Mouse (Mus musculus) forebrain, embryonic 11.5 days (tissue): ENCODE results near the gene Purb. TPM values are rescaled to one million over a fixed set of nuclear protein-coding genes. Genes with fewer than 3 reads are reported as not detected.

Experiments
- ATAC-seq: fragments of 200-750 bp; cut with Nextera tagmentation; replicated peaks from 2 replicates; pipeline ENCODE4 v1.8.0; 2017; ENCODE audit warnings: moderate TSS enrichment; ENCODE audit not compliant: low FRiP score
- DNase-seq: peaks from one replicate; pipeline ENCODE4 v3.0.0-alpha.2; 2017; ENCODE audit warnings: low spot score
- H3K27ac ChIP-seq: fragments of 300-500 bp; sonication (generic); 2 replicates; pipeline ENCODE4 v1.5.1; 2014; ENCODE audit warnings: low read depth, low read length
- H3K27me3 ChIP-seq: fragments of 300-500 bp; sonication (generic); 2 replicates; pipeline ENCODE4 v1.6.1; 2014; ENCODE audit warnings: mild to moderate bottlenecking, low read length, mixed read lengths; ENCODE audit not compliant: control insufficient read depth, insufficient read depth
- H3K36me3 ChIP-seq: fragments of 300-500 bp; sonication (generic); 2 replicates; pipeline ENCODE4 v1.6.1; 2014; ENCODE audit warnings: mild to moderate bottlenecking, low read length, moderate library complexity, mixed read lengths; ENCODE audit not compliant: control insufficient read depth, insufficient read depth
- H3K4me1 ChIP-seq: fragments of 300-500 bp; sonication (generic); replicated peaks from 2 replicates; pipeline ENCODE4 v1.6.1; 2014; ENCODE audit warnings: low read length, mixed read lengths; ENCODE audit not compliant: control insufficient read depth, insufficient read depth
- H3K4me2 ChIP-seq: fragments of 300-500 bp; sonication (generic); 2 replicates; pipeline ENCODE4 v1.6.1; 2014; ENCODE audit warnings: low read depth, mild to moderate bottlenecking, low read length, moderate library complexity, mixed read lengths; ENCODE audit not compliant: severe bottlenecking
- H3K4me3 ChIP-seq: fragments of 300-500 bp; sonication (generic); 2 replicates; pipeline ENCODE4 v1.5.1; 2014; ENCODE audit warnings: low read depth, low read length
- H3K9ac ChIP-seq: fragments of 300-500 bp; sonication (generic); 2 replicates; pipeline ENCODE4 v1.6.1; 2014; ENCODE audit warnings: low read length
- H3K9me3 ChIP-seq: fragments of 300-500 bp; sonication (generic); 2 replicates; pipeline ENCODE4 v1.6.1; 2016; ENCODE audit warnings: low read length, mixed read lengths; ENCODE audit not compliant: control insufficient read depth
- WGBS: fragments of 180-500 bp; shearing (Covaris S2); extraction: QIAGEN DNeasy Blood & Tissue Kit; methylation state at CpG from one replicate; pipeline ENCODE4 v1.1.7; 2014; 5-methylcytosine and 5-hydroxymethylcytosine counted together
- polyA plus RNA-seq: library from polyadenylated mRNA; unstranded; fragments of >200 nt; fragmentation: Nextera tagmentation; extraction: Ambion mirVana; gene quantifications from 2 replicates; pipeline ENCODE4 v1.2.1, GENCODE M21; 2014

The Purb gene
- 14.0 and 15.0 TPM in 2 replicates for polyA plus RNA-seq

DNA sequence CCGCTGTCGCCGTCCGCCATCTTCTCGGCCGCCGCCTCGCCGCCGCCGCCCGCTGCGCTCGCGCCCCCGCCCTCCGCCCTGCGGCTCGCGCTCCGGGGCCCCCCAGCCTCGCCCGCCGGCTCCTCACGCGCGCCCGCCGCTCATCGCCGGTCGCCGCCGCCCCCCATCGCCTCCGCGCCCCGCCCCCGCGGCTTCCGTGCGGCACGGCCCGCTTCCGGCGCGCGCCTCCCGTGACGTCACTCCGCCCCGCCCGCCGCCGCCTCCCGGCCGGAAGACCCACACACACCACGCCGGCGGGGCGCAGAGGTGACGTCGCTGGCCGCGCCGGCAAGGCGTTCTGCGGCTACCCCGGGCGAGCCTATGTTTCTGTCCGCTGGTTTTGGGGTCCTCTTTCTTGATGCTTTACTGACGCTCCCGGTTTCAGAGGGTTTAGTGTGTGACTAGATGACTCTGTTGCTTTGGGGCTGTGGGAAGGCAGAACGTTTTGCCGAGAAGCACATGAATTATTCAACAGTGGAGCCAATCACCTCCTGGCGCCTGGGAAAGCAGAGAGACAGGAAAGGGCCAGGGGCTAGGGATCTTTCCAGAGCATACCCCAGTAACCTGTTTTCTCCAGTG is at the start of gene Purb:
Purb (minus strand) TSS at position 51 of the 618 bp plus-strand sequence.
- no peaks in the 10 kb centered on the region for H3K9me3 ChIP-seq
- peak within 1 kb of the TSS; percentile 96 for H3K4me3 ChIP-seq
- H3K4me2 ChIP-seq, result peak within 1 kb of the TSS; percentile 80
- peak within 1 kb of the TSS; percentile 92 for H3K9ac ChIP-seq
- WGBS, result under 1% methylated on average over 49 of the region's 76 CpGs
- H3K27me3 ChIP-seq, result no peaks in the 10 kb centered on the region
- peak within 1 kb of the TSS; percentile 92 for H3K27ac ChIP-seq
- DNase-seq (peak; percentile 95), ATAC-seq (peak; percentile 96)
- no peaks in the 10 kb centered on the region; the same call in 1 of the 2 replicates for H3K36me3 ChIP-seq
- peaks cover 20% of the 10 kb centered on the region for H3K4me1 ChIP-seq

DNA sequence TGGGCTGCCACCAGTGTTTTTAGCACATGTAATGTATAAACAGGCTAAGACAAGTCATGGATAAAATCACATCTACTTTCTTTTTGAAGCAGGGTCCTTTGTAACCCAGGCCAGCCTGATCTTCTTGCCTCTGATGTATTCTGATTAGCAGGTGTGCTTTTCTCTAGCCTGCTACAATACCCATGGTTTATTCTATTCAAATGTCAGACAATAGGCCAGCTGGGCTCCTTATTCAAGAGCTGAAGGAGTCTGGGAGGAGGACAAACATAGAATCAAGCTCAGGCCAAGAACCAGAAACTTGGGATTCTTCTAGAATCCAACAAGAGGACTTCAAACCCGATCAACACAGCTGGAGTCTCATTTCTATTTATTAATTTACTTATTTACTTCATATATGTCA is 49.5 kb upstream of the Purb start:
- H3K27me3 ChIP-seq, result no peaks in the 10 kb centered on the region
- H3K36me3 ChIP-seq, result peaks cover 11% of the 10 kb centered on the region
- H3K9ac ChIP-seq, result no peak overlapping the region
- no peaks in the 10 kb centered on the region for H3K9me3 ChIP-seq
- H3K4me2 ChIP-seq, result no peak overlapping the region
- H3K4me3 ChIP-seq, result no peak overlapping the region
- ATAC-seq (no peak), DNase-seq (no peak)
- no peak overlapping the region for H3K27ac ChIP-seq
- WGBS, result 66% methylated on average over 1 of the region's 1 CpGs
- H3K4me1 ChIP-seq, result peaks cover 4% of the 10 kb centered on the region; the same call in 1 of the 2 replicates

DNA sequence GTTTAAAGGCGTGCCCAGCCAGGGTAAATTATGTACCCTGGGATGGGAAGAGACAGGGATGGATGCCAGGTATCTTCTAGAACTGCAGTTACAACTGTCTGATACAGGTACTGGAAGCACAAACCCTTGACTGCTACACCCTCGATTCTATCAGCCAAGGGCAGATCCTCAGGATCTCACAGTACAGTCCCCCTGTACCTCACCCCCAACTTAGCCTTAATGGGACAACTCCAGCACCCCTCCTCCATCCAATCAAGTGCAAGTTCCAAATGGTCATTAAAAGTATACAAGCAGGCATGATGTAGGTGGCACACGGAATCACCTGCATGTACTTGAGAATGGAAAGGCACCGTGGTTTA is 49.1 kb upstream of the Purb start:
- Histone ChIP-seq H3K36me3 (peaks cover 11% of the 10 kb centered on the region), H3K4me2 (no peak overlapping the region), H3K4me3 (no peak overlapping the region), H3K9ac (no peak overlapping the region), H3K27ac (no peak overlapping the region), H3K27me3 (no peaks in the 10 kb centered on the region), H3K9me3 (no peaks in the 10 kb centered on the region), H3K4me1 (peaks cover 4% of the 10 kb centered on the region; the same call in 1 of the 2 replicates)
- 89% methylated on average over 4 of the region's 4 CpGs for WGBS
- no peak for DNase-seq
- no peak for ATAC-seq

DNA sequence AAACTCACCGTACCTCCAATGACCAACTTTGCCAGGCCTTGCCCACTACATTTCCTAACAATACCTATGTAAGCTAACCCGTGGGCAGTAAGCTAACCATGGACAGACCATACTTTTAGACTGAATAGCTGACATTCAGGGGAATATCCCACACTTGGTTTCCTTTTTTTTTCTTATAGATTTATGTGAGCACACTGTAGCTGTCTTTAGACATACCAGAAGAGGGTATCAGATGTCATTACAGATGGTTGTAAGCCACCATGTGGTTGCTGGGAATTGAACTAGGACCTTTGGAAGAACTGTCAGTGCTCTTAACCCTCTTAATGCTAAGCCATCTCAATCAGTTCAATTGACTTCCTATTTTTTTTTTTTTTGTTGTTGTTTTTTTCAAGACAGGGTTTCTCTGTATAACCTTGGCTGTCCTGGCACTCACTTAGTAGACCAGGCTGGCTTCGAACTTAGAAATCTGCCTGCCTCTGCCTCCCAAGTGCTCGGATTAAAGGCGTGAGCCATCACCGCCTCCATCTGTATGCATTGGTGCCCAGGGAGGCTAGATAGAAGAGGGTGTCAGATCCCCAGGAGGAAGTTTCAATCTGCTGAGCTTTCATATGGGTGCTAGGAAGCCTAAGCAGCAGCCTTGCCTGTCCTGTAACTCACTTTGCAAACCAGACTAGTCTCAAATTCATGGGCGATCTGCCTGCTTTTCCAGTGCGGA is 48.6 kb upstream of the Purb start:
- no peak for ATAC-seq

DNA sequence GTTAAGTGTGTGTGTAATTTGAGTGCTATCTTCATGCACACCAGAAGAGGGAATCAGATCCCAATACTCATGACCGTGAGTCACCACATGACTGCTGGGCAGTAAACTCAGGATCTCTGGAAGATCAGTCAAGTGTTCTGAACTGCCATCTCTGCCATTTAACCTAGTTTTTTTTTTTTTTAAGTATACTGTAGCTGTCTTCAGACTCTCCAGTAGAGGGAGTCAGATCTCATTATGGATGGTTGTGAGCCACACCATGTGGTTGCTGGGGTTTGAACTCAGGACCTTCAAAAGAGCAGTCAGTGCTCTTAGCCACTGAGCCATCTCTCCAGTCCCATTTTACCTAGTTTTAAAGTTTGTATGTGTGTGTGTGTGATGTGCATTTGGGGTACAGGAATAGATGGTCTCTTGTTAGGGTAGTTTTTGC is 48.0 kb upstream of the Purb start:
- H3K27me3 ChIP-seq, result no peaks in the 10 kb centered on the region
- H3K4me1 ChIP-seq, result peaks cover 4% of the 10 kb centered on the region; the same call in 1 of the 2 replicates
- DNase-seq (no peak), ATAC-seq (no peak)
- WGBS, result 68% methylated on average over 1 of the region's 1 CpGs
- no peak overlapping the region for H3K4me2 ChIP-seq
- no peak overlapping the region for H3K9ac ChIP-seq
- H3K36me3 ChIP-seq, result peaks cover 11% of the 10 kb centered on the region
- no peak overlapping the region for H3K4me3 ChIP-seq
- H3K9me3 ChIP-seq, result no peaks in the 10 kb centered on the region
- H3K27ac ChIP-seq, result no peak overlapping the region

More for the DNA sequence above, 48.6 kb upstream of the Purb start:
- Histone ChIP-seq H3K4me2 (no peak overlapping the region), H3K4me1 (peaks cover 4% of the 10 kb centered on the region; the same call in 1 of the 2 replicates), H3K27ac (no peak overlapping the region), H3K36me3 (peaks cover 11% of the 10 kb centered on the region), H3K27me3 (no peaks in the 10 kb centered on the region), H3K4me3 (no peak overlapping the region), H3K9ac (no peak overlapping the region), H3K9me3 (no peaks in the 10 kb centered on the region)
- DNase-seq, result no peak
- WGBS, result 88% methylated on average over 8 of the region's 8 CpGs

DNA sequence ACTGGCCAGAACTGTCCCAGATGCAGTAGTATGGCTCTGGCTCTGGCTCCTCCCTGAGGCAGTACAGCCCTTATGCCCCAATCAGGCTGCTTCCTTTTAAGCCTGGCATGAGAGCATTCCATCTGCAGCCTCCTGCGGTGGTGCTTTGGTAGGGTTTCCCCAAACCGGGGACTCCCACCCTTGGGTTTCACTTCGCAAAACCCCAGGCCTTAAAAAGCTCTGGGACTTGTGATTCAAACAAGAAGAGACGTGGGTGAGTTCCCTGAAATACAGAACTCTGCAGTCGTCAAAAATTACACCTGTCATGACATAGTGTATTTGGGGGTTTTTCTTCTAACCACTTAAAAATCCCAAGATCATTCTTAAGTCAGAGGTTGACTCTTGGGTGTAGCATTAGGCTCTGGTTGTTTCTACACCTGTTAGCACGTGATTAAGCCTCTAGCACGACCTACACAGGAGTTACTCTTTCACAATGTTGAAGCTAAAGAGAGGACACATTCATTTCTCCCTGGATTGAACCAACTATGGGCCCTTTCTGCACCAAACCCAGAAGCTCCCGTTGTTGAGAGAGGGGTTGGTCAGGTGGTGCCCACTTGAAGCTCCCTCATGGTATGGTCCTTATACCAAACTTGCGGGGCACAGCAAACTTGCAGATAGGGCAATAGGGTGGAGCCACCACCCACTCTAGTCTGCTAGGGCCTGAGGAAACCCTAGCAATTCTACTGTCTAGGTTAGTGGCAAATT is 47.2 kb upstream of the Purb start:
- ATAC-seq (no peak), DNase-seq (no peak)
- no peak overlapping the region for H3K9ac ChIP-seq
- H3K27ac ChIP-seq, result no peak overlapping the region
- H3K4me2 ChIP-seq, result no peak overlapping the region
- peaks cover 11% of the 10 kb centered on the region for H3K36me3 ChIP-seq
- no peaks in the 10 kb centered on the region for H3K27me3 ChIP-seq
- 80% methylated on average over 9 of the region's 9 CpGs for WGBS
- H3K4me1 ChIP-seq, result peaks cover 4% of the 10 kb centered on the region; the same call in 1 of the 2 replicates
- no peak overlapping the region for H3K4me3 ChIP-seq
- no peaks in the 10 kb centered on the region for H3K9me3 ChIP-seq

DNA sequence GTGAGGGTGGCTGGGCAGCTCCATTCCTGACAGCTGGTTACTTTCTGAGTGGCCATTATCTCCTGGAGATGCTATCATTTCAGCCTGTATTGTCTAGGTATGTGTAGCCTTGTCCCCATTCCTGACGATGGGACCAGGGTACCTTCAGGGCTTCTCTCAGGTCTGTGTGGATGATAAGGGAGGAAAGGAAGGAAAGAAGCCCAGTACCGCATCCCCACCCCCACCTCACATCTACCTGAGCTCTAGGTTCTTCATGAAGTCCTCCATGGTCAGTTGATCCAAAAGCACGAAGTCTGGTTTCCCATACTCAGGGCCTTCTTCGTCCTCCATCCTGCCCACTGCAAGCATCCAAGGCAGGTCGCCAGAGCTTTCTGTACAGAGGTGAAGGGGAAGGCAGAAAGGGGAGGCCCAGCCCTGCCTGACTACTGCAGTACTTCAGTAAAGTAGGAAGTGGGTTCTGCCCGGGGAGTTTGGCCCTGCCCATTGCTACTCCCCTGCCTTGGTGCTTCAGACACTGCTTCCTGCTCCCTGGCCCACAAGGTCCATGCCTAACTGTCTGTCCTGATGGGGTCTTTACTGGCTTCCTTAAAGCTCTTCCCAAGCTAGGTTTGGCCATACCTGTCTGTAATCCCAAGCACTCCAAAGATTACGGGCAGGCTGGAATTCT is 44.9 kb upstream of the Purb start, which contains the start of gene Myo1g:
Myo1g (minus strand) TSS at position 459 of the 667 bp plus-strand sequence.
- no peak within 1 kb of the TSS for H3K27ac ChIP-seq
- no peaks in the 10 kb centered on the region for H3K27me3 ChIP-seq
- H3K36me3 ChIP-seq, result peaks cover 8% of the 10 kb centered on the region
- no peak within 1 kb of the TSS for H3K9ac ChIP-seq
- 76% methylated on average over 7 of the region's 7 CpGs for WGBS
- no peak within 1 kb of the TSS for H3K4me2 ChIP-seq
- ATAC-seq, result no peak
- peaks cover 2% of the 10 kb centered on the region; the same call in 1 of the 2 replicates for H3K4me1 ChIP-seq
- H3K9me3 ChIP-seq, result no peaks in the 10 kb centered on the region
- H3K4me3 ChIP-seq, result no peak within 1 kb of the TSS
- DNase-seq, result no peak

DNA sequence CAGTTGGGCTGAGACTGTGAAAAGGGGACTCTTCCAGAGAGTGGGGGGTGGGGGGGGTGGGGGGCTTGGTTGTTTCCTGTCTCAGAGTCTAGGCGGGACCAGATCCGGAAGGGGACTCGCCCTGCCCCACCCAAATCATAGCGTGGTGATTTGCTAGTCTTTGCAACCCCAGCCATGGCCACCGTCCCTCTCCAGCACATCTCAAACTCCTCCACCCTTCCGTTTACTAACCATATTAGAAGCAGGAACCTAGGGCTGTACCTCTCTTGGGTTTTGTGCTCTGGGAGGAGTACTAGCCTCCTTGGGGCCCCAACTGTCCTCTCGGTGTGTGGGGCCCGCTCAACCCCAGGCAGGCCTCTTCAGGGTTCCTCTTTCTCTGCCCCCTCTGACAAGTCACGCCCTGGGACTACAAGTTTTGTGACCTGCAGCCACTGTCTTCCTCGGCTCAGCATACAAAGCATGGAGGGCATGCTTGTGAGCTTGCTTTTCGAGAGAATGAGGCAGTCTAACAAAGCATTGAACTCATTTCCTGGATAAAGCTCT is 43.8 kb upstream of the Purb start:
- Histone ChIP-seq H3K27ac (no peak overlapping the region), H3K27me3 (no peaks in the 10 kb centered on the region), H3K9me3 (no peaks in the 10 kb centered on the region), H3K4me3 (no peak overlapping the region), H3K4me1 (no peaks in the 10 kb centered on the region), H3K9ac (no peak overlapping the region), H3K4me2 (no peak overlapping the region), H3K36me3 (peaks cover under 1% of the 10 kb centered on the region)
- ATAC-seq, result no peak
- 76% methylated on average over 11 of the region's 11 CpGs for WGBS
- DNase-seq, result no peak
